Mouse (Mus musculus): ENCODE measurements around the gene Ppfibp2.
A peak's percentile ranks its signal among the peaks of the same experiment; 100 is the strongest.

The Ppfibp2 gene

DNA sequence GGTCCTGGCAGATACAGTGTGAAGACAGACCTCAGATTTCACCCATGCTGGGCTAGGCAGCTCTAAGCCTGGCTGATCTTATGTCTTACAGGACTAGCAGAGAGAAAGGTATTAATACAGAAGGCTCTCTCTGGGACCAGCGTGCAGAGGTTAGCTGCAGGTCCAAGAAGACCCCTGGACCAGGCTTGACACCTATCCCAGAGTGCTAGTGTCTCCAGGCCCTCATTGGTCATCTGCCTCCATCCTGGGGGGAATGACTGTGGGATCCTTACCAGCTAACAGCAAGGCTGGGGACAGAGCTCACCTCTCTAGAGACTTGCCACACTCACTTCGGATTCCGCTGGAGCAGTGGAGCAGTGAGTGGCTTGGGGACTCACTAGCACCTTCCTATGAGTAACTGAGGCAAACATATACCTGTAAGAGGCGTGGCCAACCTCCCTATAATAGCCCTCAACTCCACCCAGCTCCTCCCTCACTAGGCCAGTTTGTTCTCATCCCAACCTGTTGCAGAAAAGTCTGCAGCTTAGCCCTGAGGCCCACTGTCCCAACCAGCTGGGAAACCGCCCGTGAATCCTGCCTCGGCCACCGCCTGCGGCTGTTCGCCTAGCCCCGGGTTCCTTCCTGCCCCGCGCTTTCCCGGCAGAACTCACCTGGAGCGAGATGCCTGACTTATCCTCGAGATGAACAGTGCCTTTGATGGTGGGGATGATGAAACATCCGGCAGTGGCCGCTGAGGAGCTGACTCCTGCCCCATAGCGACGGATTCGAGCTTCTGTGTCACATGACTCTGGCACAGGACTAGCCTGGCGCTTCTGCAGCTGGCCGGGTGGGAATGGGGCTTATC, 162.5 kb downstream of the Ppfibp2 start, which contains the start of gene Cyb5r2:
TSS of gene Cyb5r2 (minus strand) at position 725 of the 844 bp plus-strand sequence.
- peak in 1 of 2 experiments; percentile 37 for DNase-seq (ENCODE audit: low spot score in 2 of 2)

DNA sequence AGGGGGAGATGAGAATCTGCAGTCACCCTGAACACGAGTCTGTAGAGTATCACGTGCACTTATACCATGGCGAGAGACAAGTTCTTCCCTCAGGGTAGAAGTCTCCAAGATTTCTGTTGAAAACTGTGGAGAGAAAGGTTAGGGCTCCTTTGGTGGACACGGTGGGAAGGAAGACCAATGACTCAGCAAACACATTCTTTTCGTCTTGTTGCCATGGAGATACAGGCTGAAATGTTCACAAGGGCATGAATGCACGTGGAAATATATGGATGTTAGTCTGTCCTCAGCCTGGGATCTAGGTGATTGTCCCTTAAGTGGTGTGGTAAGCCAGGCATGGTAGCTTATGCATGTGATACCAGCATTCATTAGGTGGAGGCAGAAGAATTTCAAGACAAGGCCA, 175.8 kb downstream of the Ppfibp2 start:
- no peak for DNase-seq (ENCODE audit: low spot score in 2 of 2)

DNA sequence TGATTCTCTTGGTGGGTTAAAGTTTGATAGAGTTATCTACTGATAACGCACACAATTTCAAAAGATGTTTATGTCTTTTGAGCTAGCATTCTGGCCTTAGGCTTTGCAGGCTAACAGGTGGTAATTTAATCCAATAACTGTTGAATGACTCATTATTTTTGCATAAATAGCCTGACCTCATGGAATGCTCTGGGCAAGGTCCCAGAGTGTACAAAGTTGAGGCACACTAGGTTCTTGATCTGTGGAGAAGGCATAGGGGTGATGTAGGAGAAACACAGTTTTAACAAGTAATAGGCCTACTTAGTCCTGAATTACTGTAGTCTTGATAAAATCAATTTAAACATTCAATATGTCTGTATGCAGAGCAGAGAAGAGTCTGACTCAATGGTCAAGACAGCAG, 183.2 kb downstream of the Ppfibp2 start:
- no peak for DNase-seq (ENCODE audit: low spot score in 2 of 2)

DNA sequence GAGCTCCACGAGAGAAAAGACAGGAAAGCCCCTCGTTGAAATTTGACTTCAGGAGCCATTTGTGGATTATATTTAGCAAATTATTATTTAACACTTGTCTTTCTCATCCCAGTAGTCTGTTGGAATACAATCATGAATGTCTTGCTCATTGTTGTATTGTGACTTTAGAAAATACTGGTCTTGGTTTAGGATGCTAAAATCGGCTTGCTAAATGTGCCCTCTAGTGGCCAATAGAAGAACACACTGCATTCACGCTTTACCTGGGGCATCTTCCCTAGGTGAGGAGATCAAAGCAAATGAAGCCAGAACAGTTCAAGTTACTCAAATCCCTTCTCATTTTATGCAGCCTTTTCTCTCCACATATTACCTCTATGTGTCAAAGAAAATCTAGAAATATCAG, 184.6 kb downstream of the Ppfibp2 start:
- DNase-seq (ENCODE audit: low spot score in 2 of 2): peak in 1 of 2 experiments; percentile 23

DNA sequence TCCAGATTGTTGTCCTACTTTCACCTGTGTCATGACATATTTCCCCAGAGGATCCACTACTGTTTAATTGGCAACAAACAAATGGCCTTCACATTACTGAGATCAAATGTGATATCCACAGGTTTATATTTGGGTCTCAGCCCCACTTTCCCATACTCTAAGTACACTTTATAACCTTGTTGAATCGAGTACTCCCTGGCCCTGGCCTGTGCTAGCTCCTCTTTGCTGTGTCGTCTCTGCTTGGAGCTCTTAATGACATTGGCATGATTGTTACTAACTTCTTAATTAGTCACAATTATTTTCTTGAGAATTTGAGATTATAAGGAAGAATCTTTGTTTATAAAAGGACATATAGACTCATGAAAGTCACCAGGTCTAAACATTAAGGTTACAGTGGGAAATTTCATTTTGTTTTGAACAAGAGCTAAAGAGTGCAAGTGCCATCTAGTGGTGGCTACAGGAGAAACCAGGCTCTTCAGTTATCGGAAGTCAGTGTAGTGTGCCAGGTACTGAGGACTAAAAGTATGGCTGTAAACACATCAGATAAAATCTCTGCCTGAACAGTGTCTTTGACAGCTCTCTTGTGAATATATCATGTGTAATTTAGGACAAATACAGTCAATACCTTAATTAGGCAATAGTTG, 193.1 kb downstream of the Ppfibp2 start:
- DNase-seq (ENCODE audit: low spot score in 2 of 2): peak; percentile 23 to 43

DNA sequence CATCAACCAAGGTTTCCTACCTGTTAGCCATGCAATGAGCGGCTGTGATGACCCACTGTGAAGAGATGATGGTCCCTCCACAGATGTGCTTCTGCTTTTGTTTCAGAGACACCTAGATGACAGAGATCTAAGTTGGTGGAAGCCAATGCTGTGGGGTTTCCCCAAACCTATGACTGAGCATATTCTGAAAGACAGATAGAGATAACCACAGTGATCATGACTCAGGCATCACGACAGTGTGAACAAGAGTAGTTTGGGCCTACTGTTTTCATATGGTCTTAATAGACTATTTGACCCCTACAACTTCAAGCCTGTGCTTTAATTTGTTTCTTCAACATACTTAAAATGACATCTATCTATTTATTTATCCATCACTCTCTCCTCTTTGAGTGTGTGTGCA, 201.5 kb downstream of the Ppfibp2 start:
- DNase-seq (ENCODE audit: low spot score in 2 of 2): no peak
